Mouse (Mus musculus) layer of hippocampus, adult 9-11 months (tissue): ENCODE results near the gene St5.

Experiments used
- DNase-seq: peaks from one replicate; pipeline ENCODE4 v3.0.0; 2022

Gene St5

DNA sequence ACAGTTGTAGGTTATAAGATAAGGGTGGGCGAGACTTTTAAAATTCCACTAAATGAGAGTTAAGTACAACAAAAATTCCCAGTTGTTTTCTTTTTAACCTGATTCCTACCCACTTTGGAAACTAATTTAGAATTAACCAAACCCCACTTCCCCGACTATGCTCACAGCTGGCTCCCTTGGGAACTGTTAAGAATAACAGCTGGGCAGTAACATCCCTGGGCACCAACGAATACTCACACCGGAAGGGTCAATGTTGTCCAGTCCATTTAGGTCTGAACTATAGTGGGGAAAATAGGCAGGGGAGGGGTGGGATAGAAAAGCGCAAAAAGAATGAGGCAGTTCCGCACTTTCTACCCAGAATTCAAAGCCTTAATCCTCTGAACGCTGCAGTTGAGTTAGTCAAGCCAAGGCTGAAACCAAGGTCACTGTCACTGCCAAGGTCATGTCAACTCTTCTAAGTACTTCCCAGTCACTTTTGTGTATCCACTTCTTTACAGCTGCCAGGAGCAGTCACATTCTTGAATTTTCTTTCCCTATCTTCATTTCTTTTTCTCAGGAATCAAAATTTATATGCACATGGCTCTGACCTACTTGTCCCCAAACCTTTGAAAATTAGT is 96.3 kb downstream of the St5 start:
- DNase-seq: no peak

- no peak for DNase-seq
Observed at GRCm38 (mm10) chr7:109602562-109602961, 100.8 kb downstream of the St5 start.

- no peak for DNase-seq
Observed at GRCm38 (mm10) chr7:109602022-109602421, 101.4 kb downstream of the St5 start.

DNA sequence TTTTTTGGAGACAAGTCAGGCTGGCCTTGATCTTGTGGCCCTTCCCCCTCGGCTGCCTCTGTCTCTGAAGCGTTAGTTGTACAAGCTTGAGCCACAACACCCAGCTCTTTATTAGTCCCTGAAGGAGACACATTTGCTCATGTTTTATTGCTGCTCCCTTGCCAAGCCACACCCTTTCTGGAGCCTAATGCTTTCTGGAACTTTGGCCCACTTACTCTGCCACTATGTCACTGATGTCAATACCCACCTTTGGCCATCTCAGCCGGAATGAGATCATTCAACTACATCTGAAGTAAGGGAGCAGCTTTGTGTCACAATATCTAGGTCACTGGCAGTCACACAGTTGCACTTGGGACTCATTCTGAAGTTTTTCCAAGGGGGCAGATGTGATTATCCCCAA is 102.7 kb downstream of the St5 start:
- DNase-seq: no peak

DNA sequence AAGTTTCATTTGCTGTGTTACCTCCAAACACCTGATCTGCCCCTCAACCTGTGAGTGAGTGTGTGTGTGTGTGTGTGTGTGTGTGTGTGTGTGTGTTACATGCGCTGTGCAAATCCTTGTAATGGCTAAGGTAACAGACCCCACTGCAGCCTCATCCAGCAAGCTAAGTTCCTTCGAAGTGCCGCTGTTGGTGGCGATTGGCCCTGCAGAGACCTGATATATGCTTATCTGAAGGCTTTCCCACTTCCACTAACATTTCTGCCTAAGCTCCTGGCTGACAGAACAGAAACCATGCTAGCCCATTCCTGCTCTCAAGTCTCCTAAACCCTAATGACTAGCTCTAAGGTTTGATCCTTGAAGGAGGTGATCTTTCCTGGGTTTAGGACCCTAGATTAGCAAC is 103.4 kb downstream of the St5 start:
- DNase-seq: no peak

DNA sequence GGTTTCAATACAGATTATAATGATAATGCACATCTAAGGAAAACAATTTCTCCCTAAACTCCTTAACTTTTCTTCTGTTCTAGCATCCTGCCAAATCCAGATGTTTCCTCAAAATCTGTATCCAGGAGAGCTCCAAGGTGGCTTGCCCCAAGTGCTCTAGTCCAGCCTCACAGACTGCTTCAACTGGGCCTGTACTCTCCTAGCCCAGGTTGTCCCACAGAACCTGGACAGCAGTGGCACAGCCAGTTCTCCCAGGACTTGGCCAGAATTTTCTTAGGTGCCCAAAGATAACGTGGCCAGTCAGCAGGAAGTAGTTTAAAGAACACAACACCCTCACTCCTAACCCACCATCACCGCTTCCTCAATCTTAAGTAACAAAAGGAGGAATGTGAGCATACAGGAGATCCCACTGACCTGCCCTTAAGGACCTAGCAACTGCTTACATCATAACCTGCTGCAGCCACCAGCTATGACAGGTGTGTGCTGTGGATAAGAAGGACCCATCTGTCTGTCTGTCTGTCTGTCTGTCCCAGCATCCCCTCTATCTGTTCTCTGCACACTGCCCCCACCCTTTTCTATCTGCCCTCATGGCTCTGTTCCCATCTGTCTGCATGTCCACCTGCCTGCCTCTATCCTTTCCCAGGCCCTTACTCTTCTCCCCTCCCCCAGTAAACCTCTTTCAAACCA is 108.4 kb downstream of the St5 start:
- DNase-seq: no peak

GRCm38 (mm10) chr7:109593992-109594391 is 109.4 kb downstream of the St5 start:
- DNase-seq: no peak

GRCm38 (mm10) chr7:109592184-109592583 is 111.2 kb downstream of the St5 start:
- no peak for DNase-seq

DNA sequence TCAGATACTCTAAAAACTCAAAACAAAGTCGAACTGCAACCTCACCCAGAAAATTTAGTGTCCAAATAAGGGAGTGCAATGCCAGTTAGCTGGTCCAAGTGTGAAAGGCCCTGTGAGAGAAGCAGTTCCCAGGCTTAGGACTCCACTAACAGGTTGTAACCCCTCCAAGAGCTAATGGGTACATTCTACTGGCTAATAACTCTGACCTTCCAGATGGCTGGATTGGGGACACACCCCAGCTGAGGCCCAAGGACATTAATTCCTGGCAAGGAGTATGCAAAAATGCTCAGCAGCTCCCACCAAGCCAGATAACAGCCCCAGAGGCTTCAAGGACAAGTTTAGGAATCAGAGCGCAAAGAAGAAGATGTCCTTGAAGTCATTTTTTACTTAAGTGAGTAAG is 112.8 kb downstream of the St5 start:
- DNase-seq: no peak

- DNase-seq: no peak
Observed at GRCm38 (mm10) chr7:109588990-109589389, 114.4 kb downstream of the St5 start.

DNA sequence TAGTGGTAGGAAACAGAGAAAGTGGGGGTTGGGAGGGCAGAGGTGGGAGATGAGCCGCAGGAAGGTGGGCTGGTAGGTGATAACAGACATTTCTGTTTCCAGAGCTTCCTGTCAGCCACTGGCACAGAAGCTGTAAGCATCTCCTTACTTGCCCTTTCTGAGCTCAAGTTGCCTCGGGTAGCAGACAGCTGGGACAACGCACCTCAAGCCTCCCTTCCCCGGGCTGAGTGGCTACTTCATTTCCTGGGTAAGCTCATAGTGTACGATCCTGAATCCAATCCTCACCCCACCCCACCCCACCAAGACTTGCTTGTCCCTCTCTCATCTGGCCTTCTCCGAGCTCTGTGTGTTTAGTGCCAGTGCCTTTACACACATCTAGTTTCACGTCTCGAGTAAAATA is 115.3 kb downstream of the St5 start:
- DNase-seq: no peak

- no peak for DNase-seq
Observed at GRCm38 (mm10) chr7:109584467-109584866, 118.9 kb downstream of the St5 start.

DNA sequence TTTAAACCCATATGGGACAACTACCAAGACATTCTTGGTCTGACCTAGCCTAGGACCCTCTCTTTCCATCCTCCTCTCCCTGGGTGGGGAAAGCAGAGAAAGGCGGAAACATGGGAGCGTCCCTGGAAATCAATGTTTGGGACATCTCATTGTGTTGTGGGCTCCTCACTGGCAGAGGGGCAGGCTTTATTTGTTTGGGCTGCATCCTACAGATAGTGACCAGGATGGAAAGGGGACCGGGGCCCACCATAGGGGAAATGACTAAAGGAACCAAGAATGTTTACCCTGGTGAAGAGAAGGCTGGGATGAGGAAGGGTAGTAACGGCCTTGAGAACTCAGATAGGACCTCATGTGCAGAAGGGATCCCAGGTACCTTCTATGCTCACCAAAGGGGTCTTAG is 122.9 kb downstream of the St5 start:
- no peak for DNase-seq

DNA sequence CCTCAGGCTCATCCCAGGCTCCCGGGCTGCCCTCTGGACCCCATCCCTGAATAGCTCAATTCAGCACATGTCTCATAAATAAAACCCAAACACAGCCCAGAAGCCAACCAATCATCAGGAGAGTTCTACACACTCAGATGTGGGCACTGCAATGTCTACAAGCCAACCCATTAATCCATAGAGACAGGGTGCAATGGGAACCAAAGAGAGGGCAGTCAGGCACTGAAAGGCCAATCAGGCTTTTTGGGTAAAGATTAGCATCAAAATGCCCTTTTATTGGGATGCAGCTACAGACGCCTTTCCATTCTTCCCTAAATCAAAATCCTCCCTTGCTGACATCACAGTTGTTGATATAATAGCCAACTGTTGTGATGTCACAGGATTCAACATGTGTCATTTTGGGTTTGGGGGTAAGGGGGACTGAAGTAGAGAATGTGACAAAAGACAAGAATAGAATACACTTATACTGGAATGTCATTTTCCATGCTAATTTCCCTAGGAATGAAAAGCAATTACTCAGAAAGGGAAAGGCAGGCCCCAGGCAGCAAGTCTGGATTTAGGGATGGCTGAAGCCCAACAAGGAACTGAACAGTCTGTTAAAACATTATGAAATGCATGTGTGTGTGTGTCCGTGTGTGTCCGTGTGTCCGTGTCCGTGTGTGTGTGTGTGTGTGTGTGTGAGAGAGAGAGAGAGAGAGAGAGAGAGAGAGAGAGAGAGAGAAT is 123.7 kb downstream of the St5 start:
- DNase-seq: no peak

- DNase-seq: peak; percentile 41
Observed at GRCm38 (mm10) chr7:109578880-109579584, 124.4 kb downstream of the St5 start.

GRCm38 (mm10) chr7:109576321-109577314 is 126.8 kb downstream of the St5 start:
- peak; percentile 23 for DNase-seq

DNA sequence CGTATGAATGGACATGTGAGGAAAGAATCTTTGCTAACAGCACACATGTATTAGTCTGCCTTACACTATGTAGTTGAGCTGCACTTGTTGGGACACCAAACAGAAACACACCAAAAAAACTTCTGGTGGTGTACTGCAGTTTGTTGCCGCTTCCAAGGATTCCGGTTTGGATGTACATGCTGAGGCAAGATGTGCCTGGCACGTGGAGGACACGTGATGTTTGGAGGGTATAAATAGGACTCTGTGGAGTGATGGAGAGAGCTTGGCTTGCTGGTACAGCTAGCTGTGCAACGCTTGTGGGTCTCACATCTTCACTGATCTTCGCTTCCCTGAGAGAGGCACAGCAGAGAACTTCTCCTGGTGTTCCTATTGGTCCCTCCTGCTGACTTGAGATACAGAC is 129.2 kb downstream of the St5 start:
- DNase-seq: no peak

DNA sequence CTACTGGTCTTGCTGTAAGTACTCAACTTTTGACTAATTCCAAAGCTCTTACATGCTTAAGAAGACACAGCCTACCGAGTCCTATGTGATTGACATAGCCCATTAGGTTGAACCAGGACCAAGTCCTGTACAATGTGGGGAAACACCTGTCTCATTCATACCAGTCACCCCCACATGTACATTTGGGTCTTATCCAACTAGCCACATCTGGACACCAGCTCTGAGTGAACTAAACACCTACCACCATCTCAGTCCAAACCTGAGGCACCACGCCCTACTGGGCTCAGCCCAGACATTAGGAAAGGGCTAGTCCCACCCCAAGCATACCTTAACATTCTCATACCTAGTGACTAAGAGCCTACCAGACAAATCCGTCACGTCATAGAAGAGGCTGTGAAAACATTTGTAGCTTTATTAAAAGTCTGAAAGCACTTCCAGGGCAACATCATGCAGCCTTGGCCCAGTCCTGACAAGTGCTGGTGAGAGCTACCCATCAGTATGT is 135.0 kb downstream of the St5 start:
- no peak for DNase-seq

DNA sequence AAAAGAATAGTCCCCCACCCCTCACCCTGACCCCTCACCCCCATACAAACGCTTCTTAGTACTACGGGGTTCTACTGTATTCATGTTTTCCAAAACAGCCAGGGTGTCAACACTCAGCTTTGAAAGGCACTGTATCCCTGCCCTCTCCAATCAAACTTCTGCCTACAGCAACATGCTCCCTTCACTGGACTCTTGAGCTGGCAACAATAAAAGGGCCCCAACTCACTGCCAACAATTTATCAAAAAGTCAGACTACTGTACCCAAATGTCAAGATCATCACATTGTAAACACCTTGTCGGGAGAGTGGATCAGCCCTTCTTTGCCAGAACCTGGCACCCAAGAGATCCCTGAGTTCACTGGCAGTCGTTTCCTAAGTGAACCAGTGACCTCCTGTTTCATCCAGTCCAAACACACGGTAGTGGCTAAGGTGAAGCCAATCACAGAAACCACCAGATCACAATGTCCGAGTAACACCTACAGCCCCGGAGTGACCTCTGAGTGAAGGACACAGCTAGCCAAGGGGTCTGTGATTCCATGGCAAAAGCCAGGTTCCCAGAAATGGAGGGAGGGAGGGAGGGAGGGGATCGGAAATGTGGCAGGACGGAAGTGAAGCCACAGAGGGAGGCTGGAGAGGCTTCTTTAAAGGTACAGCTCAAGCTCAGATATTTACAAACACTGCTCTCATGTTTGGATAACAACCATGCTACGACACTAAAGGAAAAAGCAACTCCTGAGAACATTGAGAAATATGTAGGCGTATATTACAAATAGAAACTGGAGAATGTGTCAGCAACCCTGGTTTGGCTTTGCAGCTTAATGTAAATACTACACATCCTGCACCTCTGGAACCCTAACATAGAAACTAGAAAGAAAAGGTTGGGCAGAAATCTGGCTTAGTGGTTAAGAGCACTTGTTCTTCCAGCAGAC is 136.3 kb downstream of the St5 start:
- no peak for DNase-seq

DNA sequence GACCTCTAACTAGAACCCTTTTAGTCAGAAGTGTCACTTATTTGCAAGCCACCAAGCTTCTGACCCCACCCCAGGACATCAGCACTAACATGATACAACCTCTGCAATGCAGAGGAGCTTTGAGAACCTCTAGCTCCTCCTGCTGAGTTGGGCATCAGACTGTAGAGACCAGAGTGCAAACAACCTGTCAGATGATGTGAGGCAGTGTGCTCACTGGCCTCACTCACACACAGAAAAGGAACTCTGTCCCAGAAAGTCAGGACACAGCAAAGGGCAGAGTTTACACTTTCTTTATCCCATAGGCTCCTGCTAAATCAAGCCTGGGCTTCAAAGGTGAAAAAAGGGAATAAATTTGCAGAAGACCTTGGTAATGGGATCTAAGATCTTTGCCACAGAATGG is 137.1 kb downstream of the St5 start:
- no peak for DNase-seq

- no peak for DNase-seq
Observed at GRCm38 (mm10) chr7:109563775-109564362, 139.5 kb downstream of the St5 start.
